Mouse (Mus musculus) liver, embryonic 13.5 days (tissue): ENCODE measurements around the gene Smarca4. TPM values are rescaled to one million over a fixed set of nuclear protein-coding genes. Genes with fewer than 3 reads are reported as not detected.
A peak's percentile ranks its signal among the peaks of the same experiment; 100 is the strongest.

ENCODE experiments used
- ATAC-seq: fragments of 200-750 bp; cut with Nextera tagmentation; 2 replicates; pipeline ENCODE4 v1.8.0; 2017; ENCODE audit warnings: low read depth, mild to moderate bottlenecking, moderate number of reproducible peaks, moderate library complexity
- DNase-seq: peaks from one replicate; pipeline ENCODE4 v3.0.0; 2022
- H3K27ac ChIP-seq: fragments of 300-500 bp; sonication (generic); 2 replicates; pipeline ENCODE4 v1.5.1; 2015; ENCODE audit warnings: moderate library complexity, mild to moderate bottlenecking, inconsistent platforms
- H3K27me3 ChIP-seq: fragments of 300-500 bp; sonication (generic); 2 replicates; pipeline ENCODE4 v1.6.1; 2015; ENCODE audit warnings: mild to moderate bottlenecking, inconsistent platforms
- H3K36me3 ChIP-seq: fragments of 300-500 bp; sonication (generic); 2 replicates; pipeline ENCODE4 v1.6.1; 2015; ENCODE audit warnings: mild to moderate bottlenecking, inconsistent platforms
- H3K4me1 ChIP-seq: fragments of 300-500 bp; sonication (generic); replicated peaks from 2 replicates; pipeline ENCODE4 v1.6.1; 2015; ENCODE audit warnings: inconsistent platforms
- H3K4me2 ChIP-seq: fragments of 300-500 bp; sonication (generic); 2 replicates; pipeline ENCODE4 v1.6.1; 2015; ENCODE audit warnings: inconsistent platforms, mild to moderate bottlenecking, moderate library complexity
- H3K4me3 ChIP-seq: fragments of 300-500 bp; sonication (generic); replicated peaks from 2 replicates; pipeline ENCODE4 v1.5.1; 2015; ENCODE audit warnings: mild to moderate bottlenecking, inconsistent platforms
- H3K9ac ChIP-seq: fragments of 300-500 bp; sonication (generic); 2 replicates; pipeline ENCODE4 v1.6.1; 2015; ENCODE audit warnings: mild to moderate bottlenecking, inconsistent platforms
- H3K9me3 ChIP-seq: fragments of 300-500 bp; sonication (generic); replicated peaks from 2 replicates; pipeline ENCODE4 v1.6.1; 2016; ENCODE audit warnings: inconsistent platforms
- WGBS: fragments of 180-500 bp; shearing (Covaris S2); methylation state at CpG from one replicate; pipeline ENCODE4 v1.1.7; 2015; ENCODE audit not compliant: insufficient replicate concordance; 5-methylcytosine and 5-hydroxymethylcytosine counted together
- polyA plus RNA-seq: library from polyadenylated mRNA; unstranded; fragments of >200 nt; fragmentation: Nextera tagmentation; extraction: Ambion mirVana; gene quantifications from 2 replicates; pipeline ENCODE4 v1.2.1, GENCODE M21; 2015

Smarca4 gene
- polyA plus RNA-seq, 1 experiment from 2014 or later: 26.5 TPM

DNA sequence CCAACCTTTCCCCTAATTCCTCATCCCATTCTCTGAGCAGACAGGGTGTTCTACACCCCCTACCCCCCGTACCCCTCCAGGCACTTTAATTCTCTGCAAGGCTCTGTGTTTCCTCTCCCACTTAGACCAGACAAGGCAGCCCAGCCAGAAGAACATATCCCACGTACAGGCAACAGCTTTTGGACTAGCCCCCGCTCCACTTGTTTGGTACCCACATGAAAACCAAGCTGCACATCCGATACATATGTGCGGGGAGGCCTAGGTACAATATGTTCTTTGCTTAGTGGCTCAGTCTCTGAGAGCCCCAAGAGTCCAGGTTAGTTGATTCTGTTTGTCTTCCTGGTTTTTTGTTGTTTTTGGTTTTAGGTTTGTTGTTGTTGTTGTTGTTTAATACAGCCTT, 46.1 kb downstream of the Smarca4 start:
- no peaks in the 10 kb centered on the region for H3K27me3 ChIP-seq
- H3K36me3 ChIP-seq: peaks cover 99% of the 10 kb centered on the region
- no peak overlapping the region for H3K9ac ChIP-seq
- no peak overlapping the region for H3K4me2 ChIP-seq
- no peak overlapping the region for H3K4me3 ChIP-seq
- WGBS: 87% methylated on average over 5 of the region's 5 CpGs
- no peak for DNase-seq
- no peaks in the 10 kb centered on the region for H3K4me1 ChIP-seq
- H3K27ac ChIP-seq: no peak overlapping the region
- H3K9me3 ChIP-seq: no peaks in the 10 kb centered on the region
- no peak for ATAC-seq

DNA sequence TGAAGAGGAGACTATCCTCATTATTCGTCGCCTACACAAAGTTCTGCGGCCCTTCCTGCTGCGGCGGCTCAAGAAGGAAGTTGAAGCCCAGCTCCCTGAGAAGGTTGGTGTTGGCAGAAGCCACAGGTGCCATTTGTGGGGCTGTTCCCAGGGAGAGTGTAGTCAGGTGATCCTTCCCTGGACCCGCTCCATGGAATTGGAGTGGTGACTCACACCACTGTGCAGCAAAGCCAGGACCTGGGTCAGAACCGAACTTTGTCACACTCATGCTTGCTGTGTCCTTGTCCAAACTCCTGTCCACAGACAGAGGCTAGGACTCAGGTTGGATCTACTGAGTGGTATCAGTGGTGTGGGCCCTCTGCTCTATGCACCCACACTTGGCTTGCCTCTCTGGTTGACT, 53.0 kb downstream of the Smarca4 start:
- Histone ChIP-seq H3K4me3 (no peak overlapping the region), H3K27me3 (no peaks in the 10 kb centered on the region), H3K4me2 (no peak overlapping the region), H3K36me3 (peaks cover 100% of the 10 kb centered on the region), H3K9ac (no peak overlapping the region), H3K4me1 (no peaks in the 10 kb centered on the region), H3K27ac (no peak overlapping the region), H3K9me3 (no peaks in the 10 kb centered on the region)
- 90% methylated on average over 7 of the region's 7 CpGs for WGBS
- DNase-seq: no peak
- ATAC-seq: no peak

DNA sequence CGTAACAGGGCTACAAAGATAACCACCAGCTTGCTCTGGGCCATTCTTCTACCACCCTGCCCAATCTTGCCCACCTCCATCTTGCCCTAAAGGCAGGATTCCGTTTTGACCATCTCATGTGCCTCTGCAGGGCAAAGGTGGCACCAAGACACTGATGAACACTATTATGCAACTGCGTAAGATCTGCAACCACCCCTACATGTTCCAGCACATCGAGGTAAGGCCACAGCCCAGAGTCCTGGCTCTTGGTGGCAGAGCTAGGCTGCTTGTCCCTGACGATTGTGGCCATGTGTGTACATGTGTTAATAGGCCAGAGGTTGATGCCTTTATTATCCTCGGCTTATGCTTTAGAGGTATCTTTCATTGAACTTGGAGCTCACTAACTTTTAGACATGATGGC, 54.4 kb downstream of the Smarca4 start:
- ATAC-seq (no peak), DNase-seq (no peak)
- Histone ChIP-seq H3K9ac (no peak overlapping the region), H3K4me1 (no peaks in the 10 kb centered on the region), H3K4me2 (no peak overlapping the region), H3K4me3 (no peak overlapping the region), H3K27ac (no peak overlapping the region), H3K36me3 (peaks cover 100% of the 10 kb centered on the region), H3K27me3 (no peaks in the 10 kb centered on the region), H3K9me3 (no peaks in the 10 kb centered on the region)
- WGBS: 80% methylated on average over 6 of the region's 6 CpGs

DNA sequence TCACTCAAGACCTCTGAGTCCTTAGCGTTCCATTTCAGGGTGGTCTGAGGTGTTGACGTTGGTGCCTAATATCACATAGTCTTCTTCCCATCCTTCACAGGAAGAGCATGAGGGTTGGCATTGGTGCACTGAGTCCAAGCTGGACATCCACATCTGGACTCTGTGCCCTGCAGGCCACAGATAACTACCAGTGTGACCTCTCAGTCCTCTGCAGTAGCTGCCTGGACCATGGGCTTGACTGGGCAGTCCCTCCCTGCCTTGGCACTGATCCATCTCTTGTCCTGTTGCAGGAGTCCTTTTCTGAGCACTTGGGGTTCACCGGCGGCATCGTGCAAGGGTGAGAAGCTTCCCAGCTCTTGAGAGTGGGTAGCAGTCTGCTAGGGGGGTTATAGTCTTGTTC, 55.8 kb downstream of the Smarca4 start:
- Histone ChIP-seq H3K27me3 (no peaks in the 10 kb centered on the region), H3K9me3 (no peaks in the 10 kb centered on the region), H3K4me3 (no peak overlapping the region), H3K4me1 (no peaks in the 10 kb centered on the region), H3K36me3 (peaks cover 100% of the 10 kb centered on the region), H3K9ac (no peak overlapping the region), H3K4me2 (no peak overlapping the region), H3K27ac (no peak overlapping the region)
- ATAC-seq (no peak), DNase-seq (no peak)
- WGBS: 86% methylated on average over 5 of the region's 5 CpGs

DNA sequence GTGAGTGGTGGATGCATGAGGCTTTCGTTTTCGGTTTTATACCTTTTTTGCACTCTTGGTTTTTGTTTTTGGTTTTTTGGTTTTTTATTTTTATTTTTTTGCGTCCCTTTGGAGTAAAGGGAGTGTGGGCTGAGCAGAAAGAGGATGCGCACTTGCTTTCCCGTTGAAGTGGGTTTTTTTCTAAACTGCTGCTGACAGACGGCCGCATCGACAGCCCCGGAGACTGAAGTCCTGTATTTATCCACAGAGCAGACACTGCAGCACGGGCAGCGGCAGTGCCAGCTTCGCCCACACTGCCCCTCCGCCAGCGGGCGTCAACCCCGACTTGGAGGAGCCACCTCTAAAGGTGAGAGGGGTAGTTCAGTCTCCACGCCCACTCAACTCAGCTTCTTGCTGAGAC, 61.7 kb downstream of the Smarca4 start:
- Histone ChIP-seq H3K36me3 (peaks cover 92% of the 10 kb centered on the region), H3K9ac (no peak overlapping the region), H3K27me3 (no peaks in the 10 kb centered on the region), H3K27ac (no peak overlapping the region), H3K9me3 (no peaks in the 10 kb centered on the region), H3K4me1 (no peaks in the 10 kb centered on the region), H3K4me2 (no peak overlapping the region), H3K4me3 (no peak overlapping the region)
- ATAC-seq (no peak), DNase-seq (no peak)
- WGBS: 94% methylated on average over 17 of the region's 17 CpGs

DNA sequence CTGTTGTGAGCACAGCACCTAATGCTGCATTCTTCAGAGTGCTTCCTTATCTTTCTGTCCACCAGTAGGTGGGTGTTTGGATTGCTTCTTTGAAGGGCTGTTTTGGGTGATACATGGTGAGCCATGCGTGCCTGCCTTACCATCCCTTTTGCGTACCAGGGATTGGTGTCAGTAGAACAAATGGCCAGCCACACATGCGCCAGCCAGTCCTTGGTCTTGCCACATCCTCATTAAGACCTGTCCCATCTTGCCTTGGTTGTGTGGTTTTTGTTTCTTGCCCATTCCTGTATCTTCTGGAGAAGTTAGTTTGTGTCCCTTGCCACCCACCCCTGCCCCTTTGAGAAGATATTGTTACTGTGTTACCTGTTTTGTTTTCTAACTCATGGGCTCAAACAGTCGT, 64.5 kb downstream of the Smarca4 start:
- 77% methylated on average over 4 of the region's 4 CpGs for WGBS

DNA sequence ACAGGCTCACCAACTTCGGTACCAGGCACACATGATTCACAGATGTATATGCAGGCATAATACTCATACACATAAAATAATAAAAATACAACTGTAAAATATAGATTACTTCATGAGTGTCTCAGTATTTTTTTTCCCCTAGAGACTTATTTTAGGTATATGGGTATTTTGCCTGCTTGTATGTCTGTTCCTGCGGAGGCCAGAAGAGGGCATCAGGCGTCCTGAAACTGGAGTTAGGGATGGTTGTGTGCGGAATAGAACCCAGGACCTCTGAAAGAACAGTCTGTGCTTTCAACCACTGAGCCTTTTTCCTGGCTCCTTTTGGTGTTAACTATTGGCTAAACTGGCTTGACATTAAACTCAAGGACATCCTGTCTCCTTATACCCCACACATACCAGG, 66.9 kb downstream of the Smarca4 start:
- Histone ChIP-seq H3K36me3 (peaks cover 92% of the 10 kb centered on the region), H3K4me1 (0 out of 2 replicates have a peak, but pooled peaks cover under 1% of the 10 kb centered on the region), H3K4me3 (no peak overlapping the region), H3K27ac (no peak overlapping the region), H3K27me3 (no peaks in the 10 kb centered on the region), H3K9ac (no peak overlapping the region), H3K4me2 (no peak overlapping the region), H3K9me3 (no peaks in the 10 kb centered on the region)
- DNase-seq: no peak
- ATAC-seq: no peak
- 82% methylated on average over 4 of the region's 4 CpGs for WGBS

More for the DNA sequence above, 64.5 kb downstream of the Smarca4 start:
- DNase-seq (no peak), ATAC-seq (no peak)
- Histone ChIP-seq H3K4me2 (no peak overlapping the region), H3K9me3 (no peaks in the 10 kb centered on the region), H3K4me3 (no peak overlapping the region), H3K27ac (no peak overlapping the region), H3K36me3 (peaks cover 92% of the 10 kb centered on the region), H3K9ac (no peak overlapping the region), H3K4me1 (no peaks in the 10 kb centered on the region), H3K27me3 (no peaks in the 10 kb centered on the region)

DNA sequence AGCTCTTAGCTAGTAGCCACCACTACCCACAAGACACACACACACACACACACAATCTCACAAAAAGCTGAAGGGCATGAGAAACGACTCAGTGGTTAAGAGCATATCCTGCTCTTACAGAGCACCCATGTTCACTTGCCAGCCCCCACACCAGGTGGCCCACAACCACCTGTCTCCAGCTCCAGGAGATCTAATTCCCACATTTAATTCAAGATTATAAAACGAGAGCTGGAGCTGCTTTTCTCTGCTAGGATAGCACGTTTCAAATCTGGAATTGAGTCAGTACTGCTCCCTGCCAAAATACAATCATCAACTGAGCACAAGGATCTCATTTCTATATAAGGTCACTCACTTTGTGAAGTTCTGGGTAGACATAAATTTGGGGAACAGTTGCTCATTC, 67.9 kb downstream of the Smarca4 start:
- no peaks in the 10 kb centered on the region for H3K27me3 ChIP-seq
- no peak overlapping the region for H3K27ac ChIP-seq
- DNase-seq (no peak), ATAC-seq (no peak)
- no peaks in the 10 kb centered on the region for H3K9me3 ChIP-seq
- 0 out of 2 replicates have a peak, but pooled peaks cover 4% of the 10 kb centered on the region for H3K4me1 ChIP-seq
- H3K9ac ChIP-seq: no peak overlapping the region
- no peak overlapping the region for H3K4me3 ChIP-seq
- peaks cover 91% of the 10 kb centered on the region for H3K36me3 ChIP-seq
- H3K4me2 ChIP-seq: no peak overlapping the region
- 66% methylated on average over 3 of the region's 3 CpGs for WGBS

DNA sequence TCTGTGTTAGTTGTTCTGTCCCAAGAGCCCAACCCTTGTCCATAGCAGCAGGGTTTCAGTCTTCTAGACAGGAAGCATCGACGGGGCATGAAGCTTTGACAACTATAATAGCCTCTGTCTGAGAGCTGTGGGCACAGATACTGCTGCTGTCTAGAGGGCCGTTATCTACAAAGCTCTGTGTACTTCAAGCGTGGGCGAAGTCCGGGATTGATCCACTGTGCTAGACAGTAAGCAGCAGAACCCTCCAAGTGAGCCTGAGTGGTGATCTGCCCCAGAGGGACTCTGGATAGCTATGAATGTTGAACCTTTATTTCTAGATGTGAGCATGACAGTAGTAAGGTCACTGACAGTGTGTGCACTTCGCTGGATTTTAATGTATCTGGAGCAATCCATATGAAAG, 72.6 kb downstream of the Smarca4 start:
- Histone ChIP-seq H3K4me3 (no peak overlapping the region), H3K36me3 (peaks cover 93% of the 10 kb centered on the region)
- 67% methylated on average over 7 of the region's 7 CpGs for WGBS

DNA sequence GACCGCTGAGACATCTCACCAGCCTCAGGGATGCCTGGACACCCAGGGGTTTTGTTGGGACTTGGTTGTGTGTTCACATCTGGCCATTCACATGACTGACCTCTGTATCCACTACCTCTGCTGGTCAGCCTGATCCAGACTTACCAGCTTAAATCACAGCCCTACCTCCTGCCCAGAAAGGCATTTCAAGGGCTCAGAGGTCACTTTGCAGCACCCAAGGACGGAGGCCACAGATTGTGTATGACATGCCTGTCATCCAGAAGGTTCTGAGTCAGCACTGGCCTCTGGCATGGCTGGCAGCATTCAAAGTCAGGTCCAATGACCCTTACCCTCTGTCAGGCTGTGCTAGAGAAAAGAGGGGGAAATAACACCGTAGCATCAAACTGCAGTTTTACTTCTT, 74.1 kb downstream of the Smarca4 start:
- Histone ChIP-seq H3K36me3 (peaks cover 92% of the 10 kb centered on the region), H3K4me1 (peaks cover 11% of the 10 kb centered on the region; the same call in 1 of the 2 replicates), H3K4me2 (no peak overlapping the region), H3K9me3 (no peaks in the 10 kb centered on the region), H3K4me3 (no peak overlapping the region), H3K27ac (no peak overlapping the region), H3K9ac (no peak overlapping the region), H3K27me3 (no peaks in the 10 kb centered on the region)
- 84% methylated on average over 3 of the region's 3 CpGs for WGBS
- DNase-seq: no peak
- ATAC-seq: no peak; the same call in 1 of the 2 replicates

More for the DNA sequence above, 72.6 kb downstream of the Smarca4 start:
- Histone ChIP-seq H3K9me3 (no peaks in the 10 kb centered on the region), H3K9ac (no peak overlapping the region), H3K4me1 (peaks cover 11% of the 10 kb centered on the region; the same call in 1 of the 2 replicates), H3K27ac (no peak overlapping the region; the same call in 1 of the 2 replicates), H3K4me2 (no peak overlapping the region), H3K27me3 (no peaks in the 10 kb centered on the region)
- DNase-seq (no peak), ATAC-seq (peak; percentile 72)

DNA sequence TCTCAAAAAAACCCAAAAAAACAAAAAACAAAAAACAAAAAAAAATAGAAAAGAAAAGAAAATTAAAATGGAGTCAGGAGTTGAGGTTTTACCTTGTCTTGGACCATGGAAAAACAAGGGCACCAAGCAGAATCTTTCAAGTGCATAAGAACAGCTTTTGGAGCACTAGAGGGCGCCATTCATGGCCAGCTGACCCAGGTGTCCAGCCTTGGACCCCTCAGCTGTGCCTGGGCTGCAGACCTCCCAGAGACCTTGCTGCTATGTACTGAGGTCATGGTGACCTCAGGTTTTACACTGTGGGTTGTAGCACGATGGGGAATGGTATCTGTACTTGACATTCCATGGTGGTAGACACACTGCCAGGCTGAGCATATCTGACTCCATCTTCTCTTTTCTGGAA, 75.9 kb downstream of the Smarca4 start:
- Histone ChIP-seq H3K9ac (no peak overlapping the region), H3K4me1 (peaks cover 11% of the 10 kb centered on the region; the same call in 1 of the 2 replicates), H3K27me3 (no peaks in the 10 kb centered on the region), H3K4me3 (no peak overlapping the region), H3K9me3 (no peaks in the 10 kb centered on the region), H3K4me2 (no peak overlapping the region), H3K36me3 (peaks cover 91% of the 10 kb centered on the region), H3K27ac (no peak overlapping the region)
- WGBS: 36% methylated on average over 2 of the region's 2 CpGs
- ATAC-seq: no peak
- DNase-seq: no peak

DNA sequence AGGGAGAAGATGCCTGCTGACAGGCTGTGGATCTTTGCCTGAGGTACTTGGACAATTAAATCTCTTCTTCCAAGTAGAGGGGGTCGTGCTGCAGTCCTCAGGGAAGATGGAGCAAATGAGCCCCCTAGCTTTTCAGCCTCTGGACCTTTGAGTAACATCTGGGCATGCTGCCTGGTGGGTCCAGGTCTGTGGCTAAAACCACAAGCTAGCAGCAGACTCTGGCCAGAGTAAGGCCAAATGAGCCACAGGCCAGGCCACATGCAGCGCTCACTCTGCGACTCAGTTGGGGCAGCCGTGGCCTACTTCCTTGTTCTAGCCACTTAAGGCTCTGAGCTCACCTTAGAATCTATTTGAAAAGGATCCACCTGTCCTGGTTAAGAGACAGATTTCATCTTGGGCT, 76.5 kb downstream of the Smarca4 start:
- Histone ChIP-seq H3K36me3 (peaks cover 91% of the 10 kb centered on the region), H3K9ac (no peak overlapping the region), H3K27ac (no peak overlapping the region), H3K4me1 (peaks cover 11% of the 10 kb centered on the region; the same call in 1 of the 2 replicates), H3K4me3 (no peak overlapping the region), H3K4me2 (no peak overlapping the region), H3K27me3 (no peaks in the 10 kb centered on the region), H3K9me3 (no peaks in the 10 kb centered on the region)
- DNase-seq (no peak), ATAC-seq (no peak)
- WGBS: 89% methylated on average over 4 of the region's 4 CpGs
